11 mouse cellular contexts compared by ENCODE assay signal in the genomic region with DNA sequence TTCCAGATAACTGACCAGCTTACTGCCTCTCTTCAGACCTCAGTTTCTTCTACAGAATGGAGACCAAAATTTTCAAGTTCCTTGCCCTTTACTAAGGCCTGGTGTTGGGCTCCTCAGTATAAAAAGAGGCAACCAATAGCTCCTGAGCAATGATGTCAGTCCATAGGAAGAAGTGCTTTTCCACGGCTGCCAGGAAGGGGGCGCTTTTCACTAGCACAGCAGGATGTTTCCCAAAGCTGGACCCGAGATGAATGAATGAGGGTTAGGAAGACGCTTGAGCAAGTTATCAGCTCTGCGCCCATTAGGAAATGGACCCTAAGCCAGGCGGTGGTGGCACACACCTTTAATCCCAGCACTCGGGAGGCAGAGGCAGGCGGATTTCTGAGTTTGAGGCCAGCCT. TPM values are rescaled to one million over a fixed set of nuclear protein-coding genes. Genes with fewer than 3 reads are reported as not detected.
A peak's percentile ranks its signal among the peaks of the same experiment; 100 is the strongest.
DNase-seq lines count a peak whose midpoint lies in the region; ATAC-seq lines count a peak whose summit lies in the region.
"Had no signal": no experiment of that assay in that cellular context is flagged by ENCODE, and none has a peak within 500 bp of the region (broad histone marks: within the 10 kb centered on the region; RNA-seq: fewer than 3 reads in every experiment).

No protein-coding gene starts in this region.

- H3K9me3 ChIP-seq in hindbrain, embryonic 10.5 days: no peaks in the 10 kb centered on the region
- no peaks in the 10 kb centered on the region for H3K9me3 ChIP-seq in hindbrain, embryonic 14.5 days (ENCODE audit: control insufficient read depth, low read length)
- no peaks in the 10 kb centered on the region for H3K9me3 ChIP-seq in liver, embryonic 13.5 days (replicated peaks)

- no peaks in the 10 kb centered on the region for H3K27me3 ChIP-seq in hindbrain, embryonic 10.5 days (ENCODE audit: insufficient read depth, poor library complexity, severe bottlenecking)
- H3K27me3 ChIP-seq in hindbrain, embryonic 14.5 days (ENCODE audit: control insufficient read depth, insufficient read depth, low read length): no peaks in the 10 kb centered on the region
- no peaks in the 10 kb centered on the region for H3K27me3 ChIP-seq in liver, embryonic 13.5 days

- H3K27ac ChIP-seq in hindbrain, embryonic 10.5 days: no peak overlapping the region
- no peak overlapping the region for H3K27ac ChIP-seq in hindbrain, embryonic 14.5 days
- H3K27ac ChIP-seq in liver, embryonic 13.5 days: 0 out of 2 replicates have a peak overlapping the region, but pooled peaks have one; percentile 34

- DNase-seq in hindbrain, embryonic 10.5 days (ENCODE audit: low spot score): peak; percentile 28
- DNase-seq in hindbrain, embryonic 14.5 days (ENCODE audit: low spot score): no peak
- peak; percentile 37 for DNase-seq in thymus, postnatal 25 days
- no peak for DNase-seq in thymus, postnatal 10 days (ENCODE audit: low spot score in 2 of 2)
- no peak for DNase-seq in liver, embryonic 13.5 days
- DNase-seq in cerebellum, postnatal 4 days (ENCODE audit: low spot score in 2 of 2): no peak
- no peak for DNase-seq in layer of hippocampus, adult 8-10 months (ENCODE audit: low spot score in 2 of 2)
- DNase-seq in testis, postnatal 10 days (ENCODE audit: low spot score): no peak
- DNase-seq: cerebellum, postnatal 10 days; left cerebral cortex, postnatal 4 days had no signal

- no peak overlapping the region for H3K4me2 ChIP-seq in hindbrain, embryonic 14.5 days (replicated peaks)
- H3K4me2 ChIP-seq in liver, embryonic 13.5 days: no peak overlapping the region

- ATAC-seq in hindbrain, embryonic 14.5 days (ENCODE audit: low FRiP score): no peak
- ATAC-seq in liver, embryonic 13.5 days (ENCODE audit: low read depth): no peak

- no peak overlapping the region for H3K9ac ChIP-seq in hindbrain, embryonic 14.5 days
- no peak overlapping the region for H3K9ac ChIP-seq in liver, embryonic 13.5 days

- WGBS in hindbrain, embryonic 10.5 days: 68% methylated on average over 8 of the region's 8 CpGs
- 64% methylated on average over 8 of the region's 8 CpGs for WGBS in hindbrain, embryonic 14.5 days
- WGBS in liver, embryonic 13.5 days (ENCODE audit: insufficient replicate concordance): 47% methylated on average over 8 of the region's 8 CpGs

- no peak overlapping the region for H3K4me3 ChIP-seq in hindbrain, embryonic 10.5 days
- H3K4me3 ChIP-seq in hindbrain, embryonic 14.5 days (replicated peaks; ENCODE audit: low read length): no peak overlapping the region
- no peak overlapping the region for H3K4me3 ChIP-seq in liver, embryonic 13.5 days (replicated peaks)

- H3K4me1 ChIP-seq in hindbrain, embryonic 10.5 days (replicated peaks): no peaks in the 10 kb centered on the region
- H3K4me1 ChIP-seq in hindbrain, embryonic 14.5 days (replicated peaks; ENCODE audit: control insufficient read depth, insufficient read depth, low read length): no peaks in the 10 kb centered on the region
- H3K4me1 ChIP-seq in liver, embryonic 13.5 days (replicated peaks): peaks cover 43% of the 10 kb centered on the region

- H3K36me3 ChIP-seq in hindbrain, embryonic 10.5 days: peaks cover 96% of the 10 kb centered on the region
- H3K36me3 ChIP-seq in hindbrain, embryonic 14.5 days (replicated peaks; ENCODE audit: control insufficient read depth, insufficient read depth): peaks cover 82% of the 10 kb centered on the region
- peaks cover 48% of the 10 kb centered on the region for H3K36me3 ChIP-seq in liver, embryonic 13.5 days

RNA-seq across cellular contexts. Expression of a gene that starts 8.4 kb away (rescaled TPM):
- polyA plus RNA-seq in hindbrain, embryonic 10.5 days (2016; fragmentation: Nextera tagmentation; extraction: Ambion mirVana): 5.3 and 9.7 TPM in 2 replicates
- 0.25 TPM in 2 replicates for polyA plus RNA-seq in hindbrain, embryonic 14.5 days (2014; fragmentation: Nextera tagmentation; extraction: Ambion mirVana)
- polyA plus RNA-seq in liver, embryonic 13.5 days (2015; fragmentation: Nextera tagmentation; extraction: Ambion mirVana): 5.8 and 6.4 TPM in 2 replicates
- under 1 TPM; 0.18 to 0.98 (median 0.46) TPM for total RNA-seq in layer of hippocampus, adult 8-10 months (2022)
- total RNA-seq: heart, postnatal 10 days had no signal

RNA-seq across cellular contexts. Expression of a gene that starts 9.2 kb away (rescaled TPM):
- polyA plus RNA-seq in hindbrain, embryonic 10.5 days (2016; fragmentation: Nextera tagmentation; extraction: Ambion mirVana): 50.4 TPM in 2 replicates
- polyA plus RNA-seq in hindbrain, embryonic 14.5 days (2014; fragmentation: Nextera tagmentation; extraction: Ambion mirVana): 42.1 and 46.0 TPM in 2 replicates
- polyA plus RNA-seq in liver, embryonic 13.5 days (2015; fragmentation: Nextera tagmentation; extraction: Ambion mirVana): 20.5 and 22.7 TPM in 2 replicates
- 10 to 100 TPM; 28.5 to 38.3 (median 34.5) TPM for total RNA-seq in layer of hippocampus, adult 8-10 months (2022)

RNA-seq across cellular contexts. Expression of a gene that starts 17.6 kb away (rescaled TPM):
- polyA plus RNA-seq in hindbrain, embryonic 10.5 days (2016; fragmentation: Nextera tagmentation; extraction: Ambion mirVana): 115 and 123 TPM in 2 replicates
- 65.5 and 69.2 TPM in 2 replicates for polyA plus RNA-seq in hindbrain, embryonic 14.5 days (2014; fragmentation: Nextera tagmentation; extraction: Ambion mirVana)
- polyA plus RNA-seq in liver, embryonic 13.5 days (2015; fragmentation: Nextera tagmentation; extraction: Ambion mirVana): 64.4 and 70.0 TPM in 2 replicates
- total RNA-seq in layer of hippocampus, adult 8-10 months (2022): 10 to 100 TPM; 42.0 to 45.2 (median 42.2) TPM

RNA-seq across cellular contexts. Expression of a gene that starts 25.0 kb away (rescaled TPM):
- polyA plus RNA-seq in hindbrain, embryonic 10.5 days (2016; fragmentation: Nextera tagmentation; extraction: Ambion mirVana): 10.4 and 11.6 TPM in 2 replicates
- polyA plus RNA-seq in hindbrain, embryonic 14.5 days (2014; fragmentation: Nextera tagmentation; extraction: Ambion mirVana): 13.1 and 14.2 TPM in 2 replicates
- polyA plus RNA-seq in liver, embryonic 13.5 days (2015; fragmentation: Nextera tagmentation; extraction: Ambion mirVana): 4.0 and 4.1 TPM in 2 replicates
- total RNA-seq in layer of hippocampus, adult 8-10 months (2022): 10 to 100 TPM in 1 of 4 experiments, 1 to 10 TPM in 3; 8.0 to 12.7 (median 9.1) TPM

RNA-seq across cellular contexts. Expression of a gene that starts 26.1 kb away (rescaled TPM):
- 49.7 and 54.7 TPM in 2 replicates for polyA plus RNA-seq in hindbrain, embryonic 10.5 days (2016; fragmentation: Nextera tagmentation; extraction: Ambion mirVana)
- polyA plus RNA-seq in hindbrain, embryonic 14.5 days (2014; fragmentation: Nextera tagmentation; extraction: Ambion mirVana): 71.9 and 81.8 TPM in 2 replicates
- 86.9 and 89.1 TPM in 2 replicates for polyA plus RNA-seq in liver, embryonic 13.5 days (2015; fragmentation: Nextera tagmentation; extraction: Ambion mirVana)
- total RNA-seq in layer of hippocampus, adult 8-10 months (2022): 10 to 100 TPM; 23.8 to 36.6 (median 31.8) TPM

Comparison
In these comparisons a context has a peak if more than half of its experiments do, and no peak if none do; other contexts are left out.
1. DNase-seq: peak in hindbrain, embryonic 10.5 days (single experiment) and thymus, postnatal 25 days (single experiment); none in hindbrain, embryonic 14.5 days (single experiment), thymus, postnatal 10 days (0 of 2), liver, embryonic 13.5 days (single experiment), cerebellum, postnatal 4 days (0 of 2), layer of hippocampus, adult 8-10 months (0 of 2) and testis, postnatal 10 days (single experiment).